Mouse (Mus musculus): ENCODE measurements around the gene Dyrk1a. TPM values are rescaled to one million over a fixed set of nuclear protein-coding genes. Genes with fewer than 3 reads are reported as not detected.

The Dyrk1a gene
- polyA plus RNA-seq, 1 experiment from 2014 or later, result 7.7 TPM

GRCm38 (mm10) chr16:94527152-94527534, 42.7 kb upstream of the Dyrk1a start:
- WGBS, result under 1% methylated on average over 13 of the region's 13 CpGs
- peaks cover 8% of the 10 kb centered on the region; the same call in 1 of the 2 replicates for H3K4me1 ChIP-seq (ENCODE audit: insufficient read depth, low read depth, low read length)
- peak overlapping the region; percentile 91 for H3K4me3 ChIP-seq (ENCODE audit: low read depth, low read length)
- H3K9ac ChIP-seq (replicated peaks; ENCODE audit: low read depth), result peak overlapping the region; percentile 87
- ATAC-seq (no peak), DNase-seq (ENCODE audit: low spot score) (no peak)
- H3K36me3 ChIP-seq (ENCODE audit: insufficient read depth, low read length), result no peaks in the 10 kb centered on the region
- peak overlapping the region; percentile 69 for H3K4me2 ChIP-seq (replicated peaks; ENCODE audit: low read depth, low read length)
- H3K9me3 ChIP-seq (ENCODE audit: low read length), result no peaks in the 10 kb centered on the region
- no peaks in the 10 kb centered on the region for H3K27me3 ChIP-seq (replicated peaks; ENCODE audit: insufficient read depth, low read length)
- TF ChIP-seq EP300 (IDR thresholded peaks at IDR 0.05) (no peak), CTCF (IDR thresholded peaks at IDR 0.05) (no peak)
- peak overlapping the region; percentile 97 for H3K27ac ChIP-seq (ENCODE audit: low read length)

GRCm38 (mm10) chr16:94527546-94527945, 42.3 kb upstream of the Dyrk1a start:
- Histone ChIP-seq H3K36me3 (ENCODE audit: insufficient read depth, low read length) (no peaks in the 10 kb centered on the region), H3K4me2 (replicated peaks; ENCODE audit: low read depth, low read length) (peak overlapping the region; percentile 69), H3K4me3 (ENCODE audit: low read depth, low read length) (peak overlapping the region; percentile 91), H3K9ac (replicated peaks; ENCODE audit: low read depth) (peak overlapping the region; percentile 87), H3K9me3 (ENCODE audit: low read length) (no peaks in the 10 kb centered on the region), H3K27me3 (replicated peaks; ENCODE audit: insufficient read depth, low read length) (no peaks in the 10 kb centered on the region), H3K27ac (ENCODE audit: low read length) (peak overlapping the region; percentile 97), H3K4me1 (ENCODE audit: insufficient read depth, low read depth, low read length) (peaks cover 8% of the 10 kb centered on the region; the same call in 1 of the 2 replicates)
- ATAC-seq (no peak), DNase-seq (ENCODE audit: low spot score) (peak; percentile 41)
- TF ChIP-seq EP300 (IDR thresholded peaks at IDR 0.05) (no peak), CTCF (IDR thresholded peaks at IDR 0.05) (no peak)
- WGBS, result 30% methylated on average over 3 of the region's 3 CpGs

GRCm38 (mm10) chr16:94531268-94531667, 38.5 kb upstream of the Dyrk1a start:
- H3K36me3 ChIP-seq (ENCODE audit: insufficient read depth, low read length), result no peaks in the 10 kb centered on the region
- H3K9me3 ChIP-seq (ENCODE audit: low read length), result no peaks in the 10 kb centered on the region
- no peak for DNase-seq (ENCODE audit: low spot score)
- no peaks in the 10 kb centered on the region for H3K27me3 ChIP-seq (replicated peaks; ENCODE audit: insufficient read depth, low read length)
- ATAC-seq, result no peak
- TF ChIP-seq EP300 (IDR thresholded peaks at IDR 0.05) (no peak), CTCF (IDR thresholded peaks at IDR 0.05) (no peak)
- 76% methylated on average over 4 of the region's 4 CpGs for WGBS
- H3K4me2 ChIP-seq (replicated peaks; ENCODE audit: low read depth, low read length), result no peak overlapping the region
- no peak overlapping the region for H3K4me3 ChIP-seq (ENCODE audit: low read depth, low read length)
- H3K4me1 ChIP-seq (ENCODE audit: insufficient read depth, low read depth, low read length), result peaks cover 4% of the 10 kb centered on the region; the same call in 1 of the 2 replicates
- no peak overlapping the region for H3K27ac ChIP-seq (ENCODE audit: low read length)
- no peak overlapping the region for H3K9ac ChIP-seq (replicated peaks; ENCODE audit: low read depth)

- no peak for ATAC-seq
- H3K36me3 ChIP-seq (ENCODE audit: insufficient read depth, low read length), result no peaks in the 10 kb centered on the region
- H3K4me1 ChIP-seq (ENCODE audit: insufficient read depth, low read depth, low read length), result no peaks in the 10 kb centered on the region; the same call in 1 of the 2 replicates
- DNase-seq (ENCODE audit: low spot score), result no peak
- H3K27me3 ChIP-seq (replicated peaks; ENCODE audit: insufficient read depth, low read length), result no peaks in the 10 kb centered on the region
- TF ChIP-seq EP300 (IDR thresholded peaks at IDR 0.05) (no peak), CTCF (IDR thresholded peaks at IDR 0.05) (no peak)
- no peak overlapping the region for H3K9ac ChIP-seq (replicated peaks; ENCODE audit: low read depth)
- no peak overlapping the region for H3K27ac ChIP-seq (ENCODE audit: low read length)
- no peak overlapping the region for H3K4me3 ChIP-seq (ENCODE audit: low read depth, low read length)
- 40% methylated on average over 6 of the region's 6 CpGs for WGBS
- H3K4me2 ChIP-seq (replicated peaks; ENCODE audit: low read depth, low read length), result no peak overlapping the region
- H3K9me3 ChIP-seq (ENCODE audit: low read length), result no peaks in the 10 kb centered on the region
Measured at GRCm38 (mm10) chr16:94533679-94534078, 36.1 kb upstream of the Dyrk1a start.

- Histone ChIP-seq H3K4me1 (ENCODE audit: insufficient read depth, low read depth, low read length) (no peaks in the 10 kb centered on the region; the same call in 1 of the 2 replicates), H3K36me3 (ENCODE audit: insufficient read depth, low read length) (no peaks in the 10 kb centered on the region), H3K27me3 (replicated peaks; ENCODE audit: insufficient read depth, low read length) (no peaks in the 10 kb centered on the region), H3K9me3 (ENCODE audit: low read length) (no peaks in the 10 kb centered on the region), H3K9ac (replicated peaks; ENCODE audit: low read depth) (no peak overlapping the region), H3K4me3 (ENCODE audit: low read depth, low read length) (no peak overlapping the region), H3K27ac (ENCODE audit: low read length) (no peak overlapping the region), H3K4me2 (replicated peaks; ENCODE audit: low read depth, low read length) (no peak overlapping the region)
- ATAC-seq (no peak), DNase-seq (ENCODE audit: low spot score) (no peak)
- 83% methylated on average over 5 of the region's 5 CpGs for WGBS
- TF ChIP-seq CTCF (IDR thresholded peaks at IDR 0.05) (no peak), EP300 (IDR thresholded peaks at IDR 0.05) (no peak)
Measured at GRCm38 (mm10) chr16:94535716-94536115, 34.1 kb upstream of the Dyrk1a start.

- H3K27ac ChIP-seq (ENCODE audit: low read length), result peak overlapping the region; percentile 76
- no peaks in the 10 kb centered on the region for H3K36me3 ChIP-seq (ENCODE audit: insufficient read depth, low read length)
- H3K27me3 ChIP-seq (replicated peaks; ENCODE audit: insufficient read depth, low read length), result no peaks in the 10 kb centered on the region
- no peaks in the 10 kb centered on the region for H3K9me3 ChIP-seq (ENCODE audit: low read length)
- ATAC-seq (peak; percentile 85), DNase-seq (ENCODE audit: low spot score) (peak; percentile 79)
- no peaks in the 10 kb centered on the region; the same call in 1 of the 2 replicates for H3K4me1 ChIP-seq (ENCODE audit: insufficient read depth, low read depth, low read length)
- no peak overlapping the region for H3K9ac ChIP-seq (replicated peaks; ENCODE audit: low read depth)
- WGBS, result 62% methylated on average over 7 of the region's 7 CpGs
- no peak overlapping the region for H3K4me2 ChIP-seq (replicated peaks; ENCODE audit: low read depth, low read length)
- H3K4me3 ChIP-seq (ENCODE audit: low read depth, low read length), result no peak overlapping the region
- TF ChIP-seq CTCF (IDR thresholded peaks at IDR 0.05) (no peak), EP300 (IDR thresholded peaks at IDR 0.05) (peak; percentile 43; the same call in 1 of the 2 replicates)
Measured at GRCm38 (mm10) chr16:94536417-94537158, 33.2 kb upstream of the Dyrk1a start.

Measured in lung, postnatal 0 days (tissue).